Mouse (Mus musculus): ENCODE measurements at regions not wholly inside any gene's neighbourhood (a gene's known extent, or its start where the extent isn't known, plus 50 kb on each side); places are given as distances from the start of the nearest gene placed in this dataset.

GRCm38 (mm10) chr13:110994596-110994995 is 260.2 kb upstream of the Actbl2 start:
- DNase-seq: no peak

GRCm38 (mm10) chr13:111002670-111003069 is 252.1 kb upstream of the Actbl2 start:
- DNase-seq: no peak

- DNase-seq: no peak
Measured at GRCm38 (mm10) chr13:111014142-111014541, 240.7 kb upstream of the Actbl2 start.

GRCm38 (mm10) chr13:111030111-111030510 is 224.7 kb upstream of the Actbl2 start:
- DNase-seq: no peak

- DNase-seq: no peak
Measured at GRCm38 (mm10) chr13:111031633-111032032, 223.2 kb upstream of the Actbl2 start.

GRCm38 (mm10) chr13:111043637-111044036 is 211.2 kb upstream of the Actbl2 start:
- no peak for DNase-seq

- DNase-seq: peak; percentile 1
Measured at GRCm38 (mm10) chr13:111044328-111045002, 210.3 kb upstream of the Actbl2 start.

- no peak for DNase-seq
Measured at GRCm38 (mm10) chr13:111050097-111050496, 204.7 kb upstream of the Actbl2 start.

GRCm38 (mm10) chr13:111055817-111056216 is 199.0 kb upstream of the Actbl2 start:
- DNase-seq: no peak

GRCm38 (mm10) chr13:111087753-111088152 is 167.1 kb upstream of the Actbl2 start:
- no peak for DNase-seq

GRCm38 (mm10) chr13:111096071-111096470 is 158.7 kb upstream of the Actbl2 start:
- DNase-seq: no peak

GRCm38 (mm10) chr13:111097336-111097735 is 157.5 kb upstream of the Actbl2 start:
- no peak for DNase-seq

- no peak for DNase-seq
Measured at GRCm38 (mm10) chr13:111098738-111099137, 156.1 kb upstream of the Actbl2 start.

- DNase-seq: peak; percentile 6
Measured at GRCm38 (mm10) chr13:111099252-111099651, 155.6 kb upstream of the Actbl2 start.

- no peak for DNase-seq
Measured at GRCm38 (mm10) chr13:111100448-111100847, 154.4 kb upstream of the Actbl2 start.

GRCm38 (mm10) chr13:111104567-111105219 is 150.1 kb upstream of the Actbl2 start:
- no peak for DNase-seq

GRCm38 (mm10) chr13:111131108-111131507 is 123.7 kb upstream of the Actbl2 start:
- no peak for DNase-seq

GRCm38 (mm10) chr13:111136392-111136791 is 118.4 kb upstream of the Actbl2 start:
- DNase-seq: no peak

- no peak for DNase-seq
Measured at GRCm38 (mm10) chr13:111142757-111143420, 111.9 kb upstream of the Actbl2 start.

GRCm38 (mm10) chr13:111144721-111145120 is 110.1 kb upstream of the Actbl2 start:
- DNase-seq: no peak

- no peak for DNase-seq
Measured at GRCm38 (mm10) chr13:111157921-111158638, 96.7 kb upstream of the Actbl2 start.

- no peak for DNase-seq
Measured at GRCm38 (mm10) chr13:111159498-111159897, 95.3 kb upstream of the Actbl2 start.

- DNase-seq: no peak
Measured at GRCm38 (mm10) chr13:111165538-111165937, 89.3 kb upstream of the Actbl2 start.

Measured in adrenal gland, adult 8-10 months (tissue).